In genomic region chr2:73486120-73486601, GRCm38 (mm10) we compare ENCODE assay signal across 8 mouse cellular contexts. TPM values are rescaled to one million over a fixed set of nuclear protein-coding genes. Genes with fewer than 3 reads are reported as not detected.
A peak's percentile ranks its signal among the peaks of the same experiment; 100 is the strongest.
DNase-seq lines count a peak whose midpoint lies in the region; ATAC-seq and TF ChIP-seq lines count a peak whose summit lies in the region.

No protein-coding gene starts in this region.

- H3K27me3 ChIP-seq in midbrain, embryonic 10.5 days (ENCODE audit: low read depth, poor library complexity, severe bottlenecking): no peaks in the 10 kb centered on the region
- no peaks in the 10 kb centered on the region for H3K27me3 ChIP-seq in midbrain, embryonic 14.5 days (ENCODE audit: control insufficient read depth, insufficient read depth, low read length)
- no peaks in the 10 kb centered on the region for H3K27me3 ChIP-seq in intestine, embryonic 15.5 days (replicated peaks)
- no peaks in the 10 kb centered on the region for H3K27me3 ChIP-seq in midbrain, postnatal 0 days (ENCODE audit: insufficient read depth, low read length)

- H3K27ac ChIP-seq in midbrain, embryonic 10.5 days (replicated peaks): 0 out of 2 replicates have a peak overlapping the region, but pooled peaks have one; percentile 1
- H3K27ac ChIP-seq in midbrain, embryonic 14.5 days (replicated peaks; ENCODE audit: low read depth, low read length): no peak overlapping the region
- H3K27ac ChIP-seq in intestine, embryonic 15.5 days: peak overlapping the region; percentile 42; the same call in 1 of the 2 replicates
- H3K27ac ChIP-seq in midbrain, postnatal 0 days (ENCODE audit: low read depth, low read length): no peak overlapping the region

- peaks cover 28% of the 10 kb centered on the region for H3K4me1 ChIP-seq in midbrain, embryonic 10.5 days
- H3K4me1 ChIP-seq in midbrain, embryonic 14.5 days (ENCODE audit: control insufficient read depth, insufficient read depth, low read length): 0 out of 2 replicates have a peak, but pooled peaks cover 2% of the 10 kb centered on the region
- peaks cover 26% of the 10 kb centered on the region for H3K4me1 ChIP-seq in intestine, embryonic 15.5 days (replicated peaks)
- no peaks in the 10 kb centered on the region for H3K4me1 ChIP-seq in midbrain, postnatal 0 days (ENCODE audit: insufficient read depth, low read length)

- no peak overlapping the region for H3K4me2 ChIP-seq in midbrain, embryonic 14.5 days (ENCODE audit: low read length)
- no peak overlapping the region for H3K4me2 ChIP-seq in intestine, embryonic 15.5 days (replicated peaks)
- H3K4me2 ChIP-seq in midbrain, postnatal 0 days (ENCODE audit: low read depth, low read length, poor library complexity, severe bottlenecking): no peak overlapping the region

- no peaks in the 10 kb centered on the region for H3K36me3 ChIP-seq in midbrain, embryonic 10.5 days
- H3K36me3 ChIP-seq in midbrain, embryonic 14.5 days (ENCODE audit: control insufficient read depth, insufficient read depth, low read length): no peaks in the 10 kb centered on the region
- no peaks in the 10 kb centered on the region for H3K36me3 ChIP-seq in intestine, embryonic 15.5 days
- no peaks in the 10 kb centered on the region for H3K36me3 ChIP-seq in midbrain, postnatal 0 days (ENCODE audit: insufficient read depth, low read length)

- no peak for ATAC-seq in midbrain, embryonic 14.5 days (ENCODE audit: low FRiP score, low TSS enrichment)
- ATAC-seq in intestine, embryonic 15.5 days: no peak
- ATAC-seq in midbrain, postnatal 0 days (ENCODE audit: low FRiP score): no peak

- WGBS in midbrain, embryonic 10.5 days: 88% methylated on average over 8 of the region's 8 CpGs
- WGBS in midbrain, embryonic 14.5 days: 92% methylated on average over 8 of the region's 8 CpGs
- WGBS in intestine, embryonic 15.5 days: 67% methylated on average over 8 of the region's 8 CpGs
- 91% methylated on average over 8 of the region's 8 CpGs for whole genome bisulfite sequencing in midbrain, postnatal 0 days

- DNase-seq in midbrain, embryonic 10.5 days (ENCODE audit: low spot score): no peak
- DNase-seq in midbrain, embryonic 14.5 days: no peak
- peak; percentile 41 to 56 for DNase-seq in lung, postnatal 4 days
- DNase-seq in thymus, postnatal 4 days: peak; percentile 73
- DNase-seq in midbrain, postnatal 0 days (ENCODE audit: low spot score): no peak
- DNase-seq in layer of hippocampus, adult 8-10 months (ENCODE audit: low spot score in 2 of 2): no peak
- DNase-seq in urinary bladder, postnatal 25 days (ENCODE audit: low spot score): no peak

- H3K4me3 ChIP-seq in midbrain, embryonic 10.5 days: no peak overlapping the region
- no peak overlapping the region for H3K4me3 ChIP-seq in midbrain, embryonic 14.5 days (replicated peaks; ENCODE audit: low read depth, low read length)
- H3K4me3 ChIP-seq in intestine, embryonic 15.5 days (replicated peaks): no peak overlapping the region
- no peak overlapping the region for H3K4me3 ChIP-seq in midbrain, postnatal 0 days (ENCODE audit: low read depth, low read length)

- no peak overlapping the region for H3K9ac ChIP-seq in midbrain, embryonic 14.5 days (replicated peaks; ENCODE audit: low read length)
- no peak overlapping the region for H3K9ac ChIP-seq in intestine, embryonic 15.5 days
- H3K9ac ChIP-seq in midbrain, postnatal 0 days (replicated peaks; ENCODE audit: low read length, poor library complexity, severe bottlenecking): no peak overlapping the region

- TF ChIP-seq CTCF in midbrain, postnatal 0 days (IDR thresholded peaks at IDR 0.05): no peak

- no peaks in the 10 kb centered on the region for H3K9me3 ChIP-seq in midbrain, embryonic 10.5 days (replicated peaks)
- no peaks in the 10 kb centered on the region for H3K9me3 ChIP-seq in midbrain, embryonic 14.5 days (ENCODE audit: control insufficient read depth, low read length)
- H3K9me3 ChIP-seq in intestine, embryonic 15.5 days: no peaks in the 10 kb centered on the region
- H3K9me3 ChIP-seq in midbrain, postnatal 0 days (ENCODE audit: low read length): no peaks in the 10 kb centered on the region

RNA-seq across cellular contexts. Expression of gene Wipf1, which starts 43.4 kb away (rescaled TPM):
- polyA plus RNA-seq in midbrain, embryonic 10.5 days (2016; fragmentation: Nextera tagmentation; extraction: Ambion mirVana): 7.4 and 7.6 TPM in 2 replicates
- 1.7 and 2.8 TPM in 2 replicates for polyA plus RNA-seq in midbrain, embryonic 14.5 days (2014; fragmentation: Nextera tagmentation; extraction: Ambion mirVana)
- polyA plus RNA-seq in intestine, embryonic 15.5 days (2015; fragmentation: Nextera tagmentation; extraction: Ambion mirVana): 9.5 and 10.1 TPM in 2 replicates
- total RNA-seq in midbrain, postnatal 0 days (2014; rRNA removed): 1.8 and 4.3 TPM in 2 replicates
- 2.1 and 2.4 TPM in 2 replicates for polyA plus RNA-seq in midbrain, postnatal 0 days (2015; fragmentation: Nextera tagmentation; extraction: Ambion mirVana)
- total RNA-seq in layer of hippocampus, adult 8-10 months (2022): 10 to 100 TPM in 2 of 4 experiments, 1 to 10 TPM in 2; 8.4 to 18.7 (median 13.2) TPM

Comparison
In these comparisons a context has a peak if more than half of its experiments do, and no peak if none do; other contexts are left out.
1. H3K27ac ChIP-seq: peak in midbrain, embryonic 10.5 days (single experiment) and intestine, embryonic 15.5 days (single experiment); none in midbrain, embryonic 14.5 days (single experiment) and midbrain, postnatal 0 days (single experiment).
2. DNase-seq: peak in lung, postnatal 4 days (2 of 2) and thymus, postnatal 4 days (single experiment); none in midbrain, embryonic 10.5 days (single experiment), midbrain, embryonic 14.5 days (single experiment), midbrain, postnatal 0 days (single experiment), layer of hippocampus, adult 8-10 months (0 of 2) and urinary bladder, postnatal 25 days (single experiment).